Mouse (Mus musculus): Measurements from ENCODE around the gene Dnah7a.

- TF ChIP-seq CTCF (IDR thresholded peaks at IDR 0.05) (no peak), EP300 (IDR thresholded peaks at IDR 0.05) (no peak)
Measured at GRCm38 (mm10) chr1:53704164-53704563, 2.4 kb downstream of the Dnah7a start.

Data from lung, postnatal 0 days (tissue).